Mouse (Mus musculus): ENCODE data around the gene Cltc. TPM values are rescaled to one million over a fixed set of nuclear protein-coding genes. Genes with fewer than 3 reads are reported as not detected.

Cltc gene
- total and polyA plus RNA-seq, 2 experiments from 2014 or later: 140 to 440 TPM

- Histone ChIP-seq H3K4me1 (ENCODE audit: insufficient read depth, low read length) (no peaks in the 10 kb centered on the region), H3K27me3 (ENCODE audit: insufficient read depth, low read length) (no peaks in the 10 kb centered on the region), H3K4me3 (ENCODE audit: low read depth, low read length) (no peak overlapping the region), H3K27ac (ENCODE audit: low read depth, low read length) (no peak overlapping the region), H3K36me3 (ENCODE audit: insufficient read depth, low read length) (peaks cover 50% of the 10 kb centered on the region), H3K9me3 (ENCODE audit: low read length) (no peaks in the 10 kb centered on the region), H3K9ac (replicated peaks; ENCODE audit: low read length, poor library complexity, severe bottlenecking) (no peak overlapping the region), H3K4me2 (ENCODE audit: low read depth, low read length, poor library complexity, severe bottlenecking) (no peak overlapping the region)
- no peak for TF ChIP-seq CTCF (IDR thresholded peaks at IDR 0.05)
- DNase-seq (ENCODE audit: low spot score): no peak
- ATAC-seq (ENCODE audit: low FRiP score): no peak
- 85% methylated on average over 4 of the region's 4 CpGs for WGBS
Measured at GRCm38 (mm10) chr11:86695461-86695860, 61.9 kb downstream of the Cltc start.

GRCm38 (mm10) chr11:86692546-86692945, 64.8 kb downstream of the Cltc start:
- Histone ChIP-seq H3K27me3 (ENCODE audit: insufficient read depth, low read length) (no peaks in the 10 kb centered on the region), H3K4me2 (ENCODE audit: low read depth, low read length, poor library complexity, severe bottlenecking) (no peak overlapping the region), H3K9me3 (ENCODE audit: low read length) (no peaks in the 10 kb centered on the region), H3K9ac (replicated peaks; ENCODE audit: low read length, poor library complexity, severe bottlenecking) (no peak overlapping the region), H3K36me3 (ENCODE audit: insufficient read depth, low read length) (peaks cover 45% of the 10 kb centered on the region), H3K4me3 (ENCODE audit: low read depth, low read length) (no peak overlapping the region), H3K27ac (ENCODE audit: low read depth, low read length) (no peak overlapping the region), H3K4me1 (ENCODE audit: insufficient read depth, low read length) (no peaks in the 10 kb centered on the region)
- no peak for DNase-seq (ENCODE audit: low spot score)
- WGBS: 96% methylated on average over 2 of the region's 2 CpGs
- ATAC-seq (ENCODE audit: low FRiP score): no peak
- TF ChIP-seq CTCF (IDR thresholded peaks at IDR 0.05): no peak

GRCm38 (mm10) chr11:86691956-86692355, 65.4 kb downstream of the Cltc start:
- 96% methylated on average over 2 of the region's 2 CpGs for WGBS
- Histone ChIP-seq H3K27me3 (ENCODE audit: insufficient read depth, low read length) (no peaks in the 10 kb centered on the region), H3K4me1 (ENCODE audit: insufficient read depth, low read length) (no peaks in the 10 kb centered on the region), H3K4me3 (ENCODE audit: low read depth, low read length) (no peak overlapping the region), H3K36me3 (ENCODE audit: insufficient read depth, low read length) (peaks cover 40% of the 10 kb centered on the region), H3K4me2 (ENCODE audit: low read depth, low read length, poor library complexity, severe bottlenecking) (no peak overlapping the region), H3K9me3 (ENCODE audit: low read length) (no peaks in the 10 kb centered on the region), H3K27ac (ENCODE audit: low read depth, low read length) (no peak overlapping the region), H3K9ac (replicated peaks; ENCODE audit: low read length, poor library complexity, severe bottlenecking) (no peak overlapping the region)
- no peak for DNase-seq (ENCODE audit: low spot score)
- TF ChIP-seq CTCF (IDR thresholded peaks at IDR 0.05): no peak
- no peak for ATAC-seq (ENCODE audit: low FRiP score)

- Histone ChIP-seq H3K9me3 (ENCODE audit: low read length) (no peaks in the 10 kb centered on the region), H3K36me3 (ENCODE audit: insufficient read depth, low read length) (peaks cover 37% of the 10 kb centered on the region; the same call in 1 of the 2 replicates), H3K27ac (ENCODE audit: low read depth, low read length) (no peak overlapping the region), H3K4me1 (ENCODE audit: insufficient read depth, low read length) (no peaks in the 10 kb centered on the region), H3K4me3 (ENCODE audit: low read depth, low read length) (no peak overlapping the region), H3K9ac (replicated peaks; ENCODE audit: low read length, poor library complexity, severe bottlenecking) (no peak overlapping the region), H3K27me3 (ENCODE audit: insufficient read depth, low read length) (no peaks in the 10 kb centered on the region), H3K4me2 (ENCODE audit: low read depth, low read length, poor library complexity, severe bottlenecking) (no peak overlapping the region)
- DNase-seq (ENCODE audit: low spot score) (no peak), ATAC-seq (ENCODE audit: low FRiP score) (no peak)
- no peak for TF ChIP-seq CTCF (IDR thresholded peaks at IDR 0.05)
- 98% methylated on average over 3 of the region's 3 CpGs for WGBS
Measured at GRCm38 (mm10) chr11:86691482-86691881, 65.9 kb downstream of the Cltc start.

- H3K4me3 ChIP-seq (ENCODE audit: low read depth, low read length): no peak overlapping the region
- H3K9me3 ChIP-seq (ENCODE audit: low read length): no peaks in the 10 kb centered on the region
- no peak overlapping the region for H3K27ac ChIP-seq (ENCODE audit: low read depth, low read length)
- ATAC-seq (ENCODE audit: low FRiP score) (no peak), DNase-seq (ENCODE audit: low spot score) (no peak)
- no peak overlapping the region for H3K4me2 ChIP-seq (ENCODE audit: low read depth, low read length, poor library complexity, severe bottlenecking)
- H3K36me3 ChIP-seq (ENCODE audit: insufficient read depth, low read length): peaks cover 30% of the 10 kb centered on the region; the same call in 1 of the 2 replicates
- no peak for TF ChIP-seq CTCF (IDR thresholded peaks at IDR 0.05)
- 97% methylated on average over 3 of the region's 3 CpGs for WGBS
- H3K4me1 ChIP-seq (ENCODE audit: insufficient read depth, low read length): no peaks in the 10 kb centered on the region
- no peak overlapping the region for H3K9ac ChIP-seq (replicated peaks; ENCODE audit: low read length, poor library complexity, severe bottlenecking)
- H3K27me3 ChIP-seq (ENCODE audit: insufficient read depth, low read length): no peaks in the 10 kb centered on the region
Measured at GRCm38 (mm10) chr11:86690383-86690782, 67.0 kb downstream of the Cltc start.

- Histone ChIP-seq H3K4me2 (ENCODE audit: low read depth, low read length, poor library complexity, severe bottlenecking) (no peak overlapping the region), H3K27me3 (ENCODE audit: insufficient read depth, low read length) (no peaks in the 10 kb centered on the region), H3K36me3 (ENCODE audit: insufficient read depth, low read length) (peaks cover 9% of the 10 kb centered on the region; the same call in 1 of the 2 replicates), H3K9ac (replicated peaks; ENCODE audit: low read length, poor library complexity, severe bottlenecking) (no peak overlapping the region), H3K9me3 (ENCODE audit: low read length) (no peaks in the 10 kb centered on the region), H3K4me1 (ENCODE audit: insufficient read depth, low read length) (peaks cover 10% of the 10 kb centered on the region), H3K27ac (ENCODE audit: low read depth, low read length) (no peak overlapping the region), H3K4me3 (ENCODE audit: low read depth, low read length) (no peak overlapping the region)
- ATAC-seq (ENCODE audit: low FRiP score) (no peak), DNase-seq (ENCODE audit: low spot score) (no peak)
- WGBS: 100% methylated on average over 1 of the region's 1 CpGs
- no peak for TF ChIP-seq CTCF (IDR thresholded peaks at IDR 0.05)
Measured at GRCm38 (mm10) chr11:86685366-86685765, 72.0 kb downstream of the Cltc start.
